Mouse (Mus musculus): Measurements from ENCODE around the gene Uimc1.

- TF ChIP-seq GATA1 (IDR thresholded peaks at IDR 0.05; ENCODE audit: low read length): no peak
- no peak for TF ChIP-seq TAL1 (IDR thresholded peaks at IDR 0.05; ENCODE audit: low read length)
Observed at GRCm38 (mm10) chr13:55105953-55106691, 6.0 kb upstream of the Uimc1 start.
